Mouse (Mus musculus) C2C12 (cell line): ENCODE results near the gene Arpc1b. TPM values are rescaled to one million over a fixed set of nuclear protein-coding genes. Genes with fewer than 3 reads are reported as not detected.
"Not testable (repeated sequence)": the region's sequence is repeated elsewhere in the genome, so short reads cannot be mapped to it uniquely, and the experiment has no call there.

Experiments
- H3K27me3 ChIP-seq: one replicate; pipeline ENCODE4 v1.6.1; 2011; ENCODE audit not compliant: control insufficient read depth, insufficient read depth, insufficient read length
- H3K36me3 ChIP-seq: one replicate; pipeline ENCODE4 v1.6.1; 2011; ENCODE audit not compliant: control insufficient read depth, insufficient read depth
- H3K4me3 ChIP-seq: one replicate; pipeline ENCODE4 v1.5.1; 2011; ENCODE audit warnings: mild to moderate bottlenecking, control low read depth; ENCODE audit not compliant: poor library complexity, insufficient read depth, severe bottlenecking
- H3K79me2 ChIP-seq: one replicate; pipeline ENCODE4 v1.6.1; 2011; ENCODE audit not compliant: control insufficient read depth, insufficient read depth
- H3K79me3 ChIP-seq: one replicate; pipeline ENCODE4 v1.6.1; 2011; ENCODE audit warnings: low read depth, control low read depth
- H3ac ChIP-seq: one replicate; pipeline ENCODE3; 2011; ENCODE audit warnings: low read depth; ENCODE audit not compliant: control insufficient read depth, insufficient read length
- CEBPB ChIP-seq: IDR thresholded peaks from one replicate; pipeline ENCODE4 v1.6.1; 2011; ENCODE audit warnings: low read depth, mild to moderate bottlenecking, control low read depth, moderate library complexity
- CTCF ChIP-seq: IDR thresholded peaks from one replicate; pipeline ENCODE4 v1.5.1; 2011; ENCODE audit not compliant: control insufficient read depth, insufficient read depth, insufficient read length
- FOSL1 ChIP-seq: IDR thresholded peaks from one replicate; pipeline ENCODE4 v1.8.0; 2011; ENCODE audit warnings: mild to moderate bottlenecking, low read length; ENCODE audit not compliant: poor library complexity, insufficient read depth, severe bottlenecking
- MAX ChIP-seq: IDR thresholded peaks from one replicate; pipeline ENCODE4 v1.6.1; 2011; ENCODE audit warnings: mild to moderate bottlenecking, control low read depth
- MYOD1 ChIP-seq: IDR thresholded peaks from one replicate; pipeline ENCODE4 v1.6.1; 2011; ENCODE audit warnings: low read depth; ENCODE audit not compliant: control insufficient read depth, insufficient read length
- MYOG ChIP-seq: IDR thresholded peaks from one replicate; pipeline ENCODE4 v1.6.1; 2011; ENCODE audit not compliant: control insufficient read depth, insufficient read length; ENCODE audit errors: extremely low read depth
- USF1 ChIP-seq: IDR thresholded peaks from one replicate; pipeline ENCODE4 v1.6.1; 2011; ENCODE audit warnings: low read depth, mild to moderate bottlenecking, control low read depth, moderate library complexity
- polyA plus RNA-seq: library from polyadenylated mRNA; unstranded; fragments of >200 nt; fragmentation: generic; extraction: Trizol; gene quantifications from one replicate; pipeline ENCODE4 v1.2.1, GENCODE M21; 2012; ENCODE audit warnings: missing spikeins

The Arpc1b gene
- polyA plus RNA-seq, 1 experiment: 741 TPM

DNA sequence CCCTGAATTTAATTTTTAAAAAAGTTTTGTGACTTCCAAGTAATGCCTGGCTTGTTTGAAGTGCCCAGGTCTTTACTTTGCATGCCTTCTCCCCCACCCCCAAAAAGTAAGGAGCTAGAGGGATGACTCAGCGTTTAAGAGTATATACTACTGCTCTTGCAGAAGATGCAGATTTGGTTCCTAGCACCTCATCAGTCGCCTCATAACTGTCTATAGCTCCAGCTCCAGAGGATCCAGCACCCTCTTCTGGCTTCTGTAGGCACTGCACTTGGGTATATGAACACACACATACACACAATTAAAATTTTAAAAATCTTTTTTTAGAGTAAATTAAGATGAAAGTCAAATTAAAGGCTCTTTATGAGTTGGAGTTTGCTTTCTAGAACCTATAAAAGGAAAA lies 25.8 kb upstream of the Arpc1b start:
- TF ChIP-seq MYOG (no peak), CTCF (no peak), USF1 (no peak), MAX (no peak), CEBPB (no peak)
- no peaks in the 10 kb centered on the region for H3K27me3 ChIP-seq
- no peak overlapping the region for H3ac ChIP-seq
- no peak overlapping the region for H3K4me3 ChIP-seq
- H3K36me3 ChIP-seq: peaks cover 29% of the 10 kb centered on the region
- H3K79me3 ChIP-seq: peaks cover 53% of the 10 kb centered on the region
- H3K79me2 ChIP-seq: peaks cover 69% of the 10 kb centered on the region

DNA sequence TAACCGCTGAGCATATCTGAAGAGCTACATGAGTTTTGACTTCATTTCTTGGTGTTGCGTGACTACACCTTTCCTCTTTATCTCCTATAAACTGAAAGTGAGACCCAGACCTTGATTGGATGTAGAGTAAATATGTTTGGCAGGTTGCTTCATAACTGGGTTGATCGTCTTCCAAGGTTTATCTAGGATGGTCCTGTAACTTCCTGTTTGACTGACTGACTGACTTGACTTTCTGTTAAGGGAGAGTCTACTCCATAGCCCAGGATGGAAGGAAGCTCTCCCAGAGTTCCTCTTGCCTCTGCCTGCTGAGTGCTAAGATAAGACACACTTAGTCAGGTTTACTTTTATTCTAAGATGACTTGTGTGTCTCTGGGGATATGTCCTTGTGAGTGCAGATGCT lies 24.1 kb upstream of the Arpc1b start:
- Histone ChIP-seq H3K27me3 (no peaks in the 10 kb centered on the region), H3K79me3 (peaks cover 43% of the 10 kb centered on the region), H3K36me3 (peaks cover 41% of the 10 kb centered on the region), H3K4me3 (no peak overlapping the region), H3K79me2 (peaks cover 58% of the 10 kb centered on the region), H3ac (no peak overlapping the region)
- TF ChIP-seq MAX: no peak

DNA sequence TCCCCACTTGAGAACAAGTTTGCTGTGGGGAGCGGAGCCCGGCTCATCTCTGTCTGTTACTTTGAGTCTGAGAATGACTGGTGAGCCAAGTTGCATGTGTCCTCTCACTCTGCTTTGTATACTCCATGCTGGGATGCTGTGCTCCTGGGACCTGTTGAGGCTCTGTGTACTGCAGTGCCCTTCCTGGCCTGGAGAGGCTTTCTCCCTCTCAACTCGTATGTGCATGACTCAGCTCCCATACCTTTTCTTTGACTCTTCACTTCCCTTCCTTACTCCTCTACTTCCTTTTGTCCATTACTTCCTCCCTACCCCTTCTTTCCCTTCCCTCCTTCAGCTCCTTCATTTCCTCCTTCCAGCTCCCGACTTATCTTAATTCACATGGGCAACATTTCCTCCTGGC lies 17.8 kb upstream of the Arpc1b start:
- no peaks in the 10 kb centered on the region for H3K79me2 ChIP-seq
- H3K36me3 ChIP-seq: peaks cover 81% of the 10 kb centered on the region
- H3K4me3 ChIP-seq: no peak overlapping the region
- H3ac ChIP-seq: no peak overlapping the region
- H3K79me3 ChIP-seq: no peaks in the 10 kb centered on the region
- no peak for TF ChIP-seq USF1
- no peak for TF ChIP-seq MAX
- TF ChIP-seq CEBPB: no peak
- no peak for TF ChIP-seq MYOD1
- no peak for TF ChIP-seq MYOG
- TF ChIP-seq FOSL1: no peak
- no peak for TF ChIP-seq CTCF
- H3K27me3 ChIP-seq: no peaks in the 10 kb centered on the region

DNA sequence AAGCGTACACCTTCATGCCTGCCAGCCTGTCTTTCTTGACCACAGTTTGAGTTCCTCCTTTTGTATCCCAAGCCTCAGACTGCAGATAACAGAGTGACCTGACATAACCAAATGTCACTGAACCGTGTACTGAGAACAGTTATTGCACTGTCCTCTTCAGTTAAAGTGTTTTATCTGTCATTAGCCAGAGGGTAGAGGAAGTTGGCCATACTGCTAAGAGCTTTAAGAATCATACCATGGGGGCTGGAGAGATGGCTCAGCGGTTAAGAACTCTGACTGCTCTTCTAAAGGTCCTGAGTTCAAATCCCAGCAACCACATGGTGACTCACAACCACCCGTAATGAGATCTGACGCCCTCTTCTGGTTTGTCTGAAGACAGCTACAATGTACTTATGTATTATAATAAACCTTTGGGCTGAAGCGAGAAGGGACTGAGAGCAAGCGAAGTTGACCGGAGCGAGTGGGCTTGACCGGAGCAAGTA lies 15.6 kb upstream of the Arpc1b start:
- no peak overlapping the region for H3K4me3 ChIP-seq
- no peaks in the 10 kb centered on the region for H3K79me3 ChIP-seq
- H3K36me3 ChIP-seq: peaks cover 76% of the 10 kb centered on the region
- H3ac ChIP-seq: no peak overlapping the region
- TF ChIP-seq CEBPB (no peak), MAX (no peak), USF1 (no peak), MYOD1 (no peak), MYOG (no peak), FOSL1 (no peak), CTCF (no peak)
- no peaks in the 10 kb centered on the region for H3K79me2 ChIP-seq
- no peaks in the 10 kb centered on the region for H3K27me3 ChIP-seq

DNA sequence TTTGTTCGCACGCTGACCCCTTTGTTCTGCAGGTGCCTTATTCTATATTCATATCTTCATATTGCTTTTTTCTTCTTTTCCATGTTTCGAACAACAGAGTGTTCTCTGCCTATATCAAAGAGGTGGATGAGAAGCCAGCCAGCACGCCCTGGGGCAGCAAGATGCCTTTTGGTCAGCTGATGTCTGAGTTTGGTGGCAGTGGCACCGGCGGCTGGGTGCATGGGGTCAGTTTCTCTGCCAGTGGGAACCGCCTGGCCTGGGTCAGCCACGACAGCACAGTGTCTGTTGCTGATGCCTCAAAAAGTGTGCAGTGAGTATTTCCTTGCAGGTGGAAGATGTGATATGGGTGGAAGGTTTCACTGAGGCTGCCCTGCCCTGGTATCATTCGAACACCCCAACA lies 13.1 kb upstream of the Arpc1b start:
- Histone ChIP-seq H3K79me3 (no peaks in the 10 kb centered on the region), H3K27me3 (no peaks in the 10 kb centered on the region), H3K79me2 (no peaks in the 10 kb centered on the region), H3K36me3 (peaks cover 79% of the 10 kb centered on the region), H3ac (no peak overlapping the region), H3K4me3 (no peak overlapping the region)
- TF ChIP-seq CEBPB (no peak), MYOD1 (no peak), MYOG (no peak), USF1 (no peak), MAX (no peak), FOSL1 (no peak), CTCF (no peak)

DNA sequence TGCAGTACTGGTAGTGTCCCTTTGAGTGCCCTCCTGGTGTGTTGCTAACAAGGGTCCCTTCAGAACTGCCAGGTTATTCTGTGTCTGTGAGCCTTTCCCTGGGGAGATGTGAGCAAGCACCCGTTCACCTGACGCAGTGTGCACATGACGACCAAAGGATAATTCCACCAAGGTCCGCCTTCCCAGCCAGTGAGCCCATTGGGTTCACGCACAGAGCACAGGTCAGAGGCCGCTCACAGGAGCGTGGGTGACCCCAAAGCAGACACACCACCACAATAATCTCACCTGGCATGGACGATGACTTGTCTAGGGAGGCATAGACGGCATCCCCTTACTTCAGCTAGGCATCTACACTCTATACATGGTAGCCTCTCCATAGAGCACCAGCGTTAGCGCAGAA lies 12.6 kb upstream of the Arpc1b start:
- peaks cover 81% of the 10 kb centered on the region for H3K36me3 ChIP-seq
- not testable (repeated sequence) for H3ac ChIP-seq, H3K79me3 ChIP-seq, H3K4me3 ChIP-seq, H3K79me2 ChIP-seq, H3K27me3 ChIP-seq

DNA sequence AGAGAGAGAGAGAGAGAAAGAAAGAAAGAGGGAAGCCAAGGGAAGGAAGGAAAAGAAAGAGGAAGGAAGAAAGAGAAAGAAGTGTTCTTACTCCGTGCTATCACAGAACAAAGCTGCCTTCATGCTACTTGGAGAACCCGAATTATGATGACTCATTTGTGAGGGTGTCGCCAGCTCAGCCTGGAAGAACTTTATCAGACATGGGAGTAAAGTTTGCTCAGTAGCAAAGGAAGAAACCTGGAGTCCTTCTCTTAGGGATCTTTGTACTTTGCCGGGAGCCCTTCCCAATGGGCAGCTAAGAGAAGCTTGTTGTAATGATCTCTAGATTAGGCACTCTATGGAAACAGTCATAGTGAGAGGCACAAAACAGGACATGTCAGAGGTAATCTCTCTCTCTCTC lies 11.3 kb upstream of the Arpc1b start:
- Histone ChIP-seq H3K4me3 (no peak overlapping the region), H3K79me2 (no peaks in the 10 kb centered on the region), H3K27me3 (no peaks in the 10 kb centered on the region), H3ac (no peak overlapping the region), H3K36me3 (peaks cover 74% of the 10 kb centered on the region), H3K79me3 (no peaks in the 10 kb centered on the region)
- TF ChIP-seq USF1 (no peak), MAX (no peak), CTCF (no peak), CEBPB (no peak), FOSL1 (no peak), MYOG (no peak), MYOD1 (no peak)
